Mouse (Mus musculus) lung, embryonic 14.5 days (tissue): Measurements from ENCODE around the gene 1500009C09Rik. TPM values are rescaled to one million over a fixed set of nuclear protein-coding genes. Genes with fewer than 3 reads are reported as not detected.

Experiments
- ATAC-seq: fragments of 200-750 bp; cut with Nextera tagmentation; 2 replicates; pipeline ENCODE4 v1.8.0; 2017; ENCODE audit warnings: mild to moderate bottlenecking, moderate TSS enrichment, moderate library complexity; ENCODE audit not compliant: insufficient read depth
- DNase-seq: peaks from one replicate; pipeline ENCODE4 v3.0.0-alpha.2; 2015
- H3K27ac ChIP-seq: fragments of 300-500 bp; sonication (generic); 2 replicates; pipeline ENCODE4 v1.5.1; 2014; ENCODE audit warnings: low read depth, mild to moderate bottlenecking, moderate library complexity
- H3K27me3 ChIP-seq: fragments of 300-500 bp; sonication (generic); 2 replicates; pipeline ENCODE4 v1.6.1; 2014; ENCODE audit warnings: low read length, control low read depth; ENCODE audit not compliant: insufficient read depth
- H3K36me3 ChIP-seq: fragments of 300-500 bp; sonication (generic); 2 replicates; pipeline ENCODE4 v1.6.1; 2014; ENCODE audit warnings: control low read depth; ENCODE audit not compliant: insufficient read depth
- H3K4me1 ChIP-seq: fragments of 300-500 bp; sonication (generic); 2 replicates; pipeline ENCODE4 v1.6.1; 2014; ENCODE audit warnings: antibody characterized with exemption, control low read depth; ENCODE audit not compliant: insufficient read depth
- H3K4me2 ChIP-seq: fragments of 300-500 bp; sonication (generic); 2 replicates; pipeline ENCODE4 v1.6.1; 2014; ENCODE audit warnings: mild to moderate bottlenecking
- H3K4me3 ChIP-seq: fragments of 300-500 bp; sonication (generic); 2 replicates; pipeline ENCODE4 v1.5.1; 2014; ENCODE audit warnings: low read depth, low read length
- H3K9ac ChIP-seq: fragments of 300-500 bp; sonication (generic); 2 replicates; pipeline ENCODE4 v1.6.1; 2014
- H3K9me3 ChIP-seq: fragments of 300-500 bp; sonication (generic); 2 replicates; pipeline ENCODE4 v1.6.1; 2016; ENCODE audit warnings: low read depth, low read length, control low read depth
- CTCF ChIP-seq: IDR thresholded peaks from 2 replicates; pipeline ENCODE4 v1.5.1; 2016; ENCODE audit warnings: antibody characterized with exemption, low read depth
- whole genome bisulfite sequencing: fragments of 180-500 bp; shearing (Covaris S2); extraction: QIAGEN DNeasy Blood & Tissue Kit; methylation state at CpG from one replicate; pipeline ENCODE4 v1.1.7; 2014; 5-methylcytosine and 5-hydroxymethylcytosine counted together
- polyA plus RNA-seq: library from polyadenylated mRNA; unstranded; fragments of >200 nt; fragmentation: Nextera tagmentation; extraction: Ambion mirVana; gene quantifications from 2 replicates; pipeline ENCODE4 v1.2.1, GENCODE M21; 2014

The 1500009C09Rik gene
- polyA plus RNA-seq, 1 experiment from 2014 or later, result not detected

DNA sequence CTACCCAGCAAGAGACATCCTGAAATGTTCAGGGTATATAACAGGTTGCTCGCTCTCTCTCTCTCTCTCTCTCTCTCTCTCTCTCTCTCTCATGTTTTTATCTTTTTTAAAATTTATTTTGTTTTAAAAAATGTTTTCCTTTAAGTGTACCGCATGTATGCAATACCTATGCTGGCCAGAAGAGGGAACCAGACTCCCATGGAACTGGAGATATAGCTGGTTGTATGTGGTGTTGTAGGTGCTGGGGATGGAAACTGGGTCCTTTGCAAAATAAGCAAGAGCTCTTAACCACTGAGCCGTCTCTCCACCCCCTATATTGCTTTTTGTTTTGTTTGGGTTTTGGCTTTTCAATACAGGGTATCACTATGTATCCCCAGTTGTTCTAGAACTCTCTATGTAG lies 618 bp upstream of the 1500009C09Rik start:
- no peak overlapping the region for H3K9ac ChIP-seq
- no peaks in the 10 kb centered on the region for H3K9me3 ChIP-seq
- ATAC-seq (no peak), DNase-seq (no peak)
- H3K36me3 ChIP-seq, result no peaks in the 10 kb centered on the region
- H3K4me1 ChIP-seq, result no peaks in the 10 kb centered on the region
- no peak overlapping the region for H3K4me2 ChIP-seq
- no peaks in the 10 kb centered on the region for H3K27me3 ChIP-seq
- WGBS, result 84% methylated on average over 3 of the region's 3 CpGs
- no peak overlapping the region for H3K27ac ChIP-seq
- peak; percentile 48 for TF ChIP-seq CTCF
- no peak overlapping the region for H3K4me3 ChIP-seq

DNA sequence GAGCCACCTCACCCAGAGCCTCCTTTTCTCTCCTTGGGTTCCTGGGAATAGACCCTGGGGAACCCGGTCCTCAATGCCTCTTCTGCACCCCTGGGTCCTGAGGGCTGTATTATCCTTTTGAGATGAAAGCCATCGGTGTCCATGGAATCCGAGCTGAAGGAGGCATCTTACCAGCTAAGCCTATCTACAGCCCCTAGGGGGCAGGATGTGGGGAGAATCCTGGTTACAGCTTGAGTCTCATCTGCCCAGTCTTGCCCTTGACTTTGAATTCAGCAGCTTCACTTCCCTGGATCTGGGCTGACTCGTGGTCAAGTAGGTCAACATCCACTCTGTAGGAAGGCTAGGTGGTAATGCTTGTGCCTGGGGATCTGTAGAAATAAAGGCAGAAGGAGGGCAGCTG lies 3.1 kb downstream of the 1500009C09Rik start:
- ATAC-seq, result no peak
- WGBS, result 44% methylated on average over 4 of the region's 4 CpGs

DNA sequence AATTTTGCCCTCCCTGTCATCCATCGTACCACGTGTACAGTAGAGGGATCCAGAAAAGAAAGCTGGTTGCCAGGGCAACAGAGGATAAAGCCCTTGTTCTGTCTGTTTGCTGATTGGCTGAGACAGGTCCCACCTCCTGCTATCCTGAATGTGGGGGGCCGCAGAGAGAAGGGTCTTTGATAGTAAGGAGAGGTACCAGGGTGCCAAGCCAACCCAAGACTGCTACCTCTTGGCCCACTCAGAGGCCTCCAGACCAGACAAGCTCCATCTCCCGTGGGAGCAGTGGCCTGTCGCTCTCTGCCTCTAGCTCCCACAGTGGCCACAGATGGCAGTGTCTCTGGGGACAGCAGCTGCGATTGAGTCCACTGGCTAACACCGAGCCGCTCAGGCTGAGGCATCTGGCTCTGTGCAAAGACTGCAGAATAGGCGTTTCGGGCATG lies 3.8 kb downstream of the 1500009C09Rik start:
- no peak for DNase-seq
- Histone ChIP-seq H3K27me3 (no peaks in the 10 kb centered on the region), H3K27ac (no peak overlapping the region), H3K4me3 (no peak overlapping the region), H3K4me1 (no peaks in the 10 kb centered on the region), H3K9ac (no peak overlapping the region; the same call in 1 of the 2 replicates), H3K4me2 (no peak overlapping the region), H3K9me3 (no peaks in the 10 kb centered on the region), H3K36me3 (no peaks in the 10 kb centered on the region)
- ATAC-seq, result 0 out of 2 replicates have a peak, but pooled peaks have one; percentile 11
- no peak for TF ChIP-seq CTCF
- WGBS, result 26% methylated on average over 10 of the region's 10 CpGs

More for the DNA sequence above, 3.1 kb downstream of the 1500009C09Rik start:
- H3K4me3 ChIP-seq, result no peak overlapping the region
- H3K27ac ChIP-seq, result no peak overlapping the region
- H3K27me3 ChIP-seq, result no peaks in the 10 kb centered on the region
- no peak overlapping the region for H3K9ac ChIP-seq
- TF ChIP-seq CTCF, result peak; percentile 23; the same call in 1 of the 2 replicates
- H3K9me3 ChIP-seq, result no peaks in the 10 kb centered on the region
- H3K4me1 ChIP-seq, result no peaks in the 10 kb centered on the region
- H3K36me3 ChIP-seq, result no peaks in the 10 kb centered on the region
- no peak overlapping the region for H3K4me2 ChIP-seq
- DNase-seq, result no peak

DNA sequence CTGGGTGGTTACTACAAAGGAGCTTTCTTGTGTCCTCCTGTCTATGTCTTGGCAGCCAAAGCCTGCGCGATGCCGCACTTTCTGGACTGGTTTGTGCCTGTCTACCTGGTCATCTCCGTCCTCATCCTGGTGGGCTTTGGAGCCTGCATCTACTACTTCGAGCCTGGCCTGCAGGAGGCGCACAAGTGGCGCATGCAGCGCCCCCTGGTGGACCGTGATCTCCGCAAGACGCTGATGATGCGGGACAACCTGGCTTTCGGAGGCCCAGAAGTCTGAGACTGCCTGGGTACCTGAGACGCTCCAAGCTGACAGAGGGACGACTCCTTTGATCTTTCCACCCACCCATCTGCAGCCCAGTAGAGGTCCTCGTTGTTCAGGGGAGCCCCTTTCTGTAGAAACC lies 7.3 kb downstream of the 1500009C09Rik start:
- no peaks in the 10 kb centered on the region for H3K36me3 ChIP-seq
- ATAC-seq (no peak), DNase-seq (peak; percentile 81)
- WGBS, result 8% methylated on average over 16 of the region's 16 CpGs
- no peak overlapping the region for H3K4me3 ChIP-seq
- H3K9ac ChIP-seq, result no peak overlapping the region
- no peak overlapping the region for H3K4me2 ChIP-seq
- H3K4me1 ChIP-seq, result no peaks in the 10 kb centered on the region
- no peaks in the 10 kb centered on the region for H3K9me3 ChIP-seq
- no peak overlapping the region for H3K27ac ChIP-seq
- peak; percentile 99 for TF ChIP-seq CTCF
- H3K27me3 ChIP-seq, result no peaks in the 10 kb centered on the region

DNA sequence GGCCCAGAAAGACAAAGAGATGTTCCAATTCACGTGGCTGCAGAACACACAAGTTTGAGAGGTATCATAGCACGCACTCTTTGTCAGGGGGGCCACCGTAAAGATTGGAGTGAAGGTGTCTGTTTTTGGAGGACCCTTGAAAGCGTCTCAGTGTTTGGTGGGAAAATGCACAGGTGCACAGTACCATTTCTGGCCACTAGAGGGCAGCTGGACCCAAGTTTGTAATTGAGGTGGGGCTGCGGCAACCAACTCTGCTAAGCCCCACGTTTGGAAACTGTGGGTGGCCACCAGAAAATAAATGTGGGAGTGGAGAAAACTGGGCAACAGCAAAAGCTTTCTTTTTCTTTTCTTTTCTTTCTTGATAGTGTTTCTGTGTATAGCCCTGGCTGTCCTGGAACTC lies 14.2 kb downstream of the 1500009C09Rik start:
- H3K9ac ChIP-seq, result no peak overlapping the region
- H3K9me3 ChIP-seq, result no peaks in the 10 kb centered on the region
- H3K27me3 ChIP-seq, result no peaks in the 10 kb centered on the region
- peak; percentile 83 for DNase-seq
- no peak overlapping the region for H3K27ac ChIP-seq
- TF ChIP-seq CTCF, result peak; percentile 92
- no peaks in the 10 kb centered on the region for H3K4me1 ChIP-seq
- 9% methylated on average over 6 of the region's 6 CpGs for whole genome bisulfite sequencing
- H3K4me2 ChIP-seq, result no peak overlapping the region
- no peak for ATAC-seq
- no peaks in the 10 kb centered on the region for H3K36me3 ChIP-seq
- H3K4me3 ChIP-seq, result no peak overlapping the region

DNA sequence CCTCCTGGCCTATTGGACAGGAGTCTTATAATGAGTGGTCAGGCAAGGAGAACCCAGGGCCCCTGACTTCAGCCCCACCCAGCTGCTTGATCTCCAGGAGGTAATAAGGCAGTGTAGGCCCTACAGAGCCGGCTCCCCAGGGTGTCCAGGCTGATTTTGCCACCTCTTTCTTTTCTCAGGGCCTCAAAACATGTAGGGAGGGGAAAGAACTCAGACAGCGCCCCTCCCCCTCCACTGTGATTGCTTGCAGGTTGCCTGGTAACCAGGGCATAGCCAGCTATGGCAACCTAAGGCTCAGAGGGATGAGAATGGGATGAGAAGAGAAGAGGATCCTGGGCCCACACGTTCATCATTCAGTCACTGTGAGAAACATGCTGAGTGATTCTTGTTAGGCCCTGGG lies 16.0 kb downstream of the 1500009C09Rik start:
- 17% methylated on average over 3 of the region's 3 CpGs for WGBS
- Histone ChIP-seq H3K9me3 (no peaks in the 10 kb centered on the region), H3K36me3 (no peaks in the 10 kb centered on the region), H3K27ac (no peak overlapping the region), H3K4me2 (no peak overlapping the region), H3K4me1 (no peaks in the 10 kb centered on the region), H3K9ac (no peak overlapping the region), H3K4me3 (no peak overlapping the region), H3K27me3 (no peaks in the 10 kb centered on the region)
- no peak for TF ChIP-seq CTCF
- no peak for DNase-seq
- ATAC-seq, result no peak

DNA sequence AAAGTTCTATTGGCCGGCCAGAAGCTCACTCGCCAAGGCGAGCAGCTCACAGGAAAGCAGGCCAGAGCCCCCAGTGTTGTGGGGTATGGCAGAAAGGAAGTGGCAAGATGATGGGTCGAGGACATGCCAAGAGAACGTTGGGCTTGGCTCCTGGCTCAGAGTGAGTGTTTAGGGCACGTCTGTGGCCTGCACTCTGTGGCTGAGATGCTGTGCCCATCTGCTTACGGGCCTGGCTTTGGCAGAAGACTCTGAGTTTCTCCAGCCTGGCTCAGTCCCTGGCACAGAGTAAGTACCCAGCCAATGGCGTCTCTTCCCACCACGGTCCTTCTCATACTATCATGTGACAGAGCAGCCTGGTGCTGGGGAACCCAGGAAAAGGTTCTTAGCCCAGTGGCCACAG lies 16.6 kb downstream of the 1500009C09Rik start:
- WGBS, result 85% methylated on average over 9 of the region's 9 CpGs
- ATAC-seq, result no peak
- no peak overlapping the region for H3K4me2 ChIP-seq
- no peak for TF ChIP-seq CTCF
- H3K9ac ChIP-seq, result no peak overlapping the region
- H3K4me3 ChIP-seq, result no peak overlapping the region
- no peaks in the 10 kb centered on the region for H3K9me3 ChIP-seq
- peaks cover 4% of the 10 kb centered on the region; the same call in 1 of the 2 replicates for H3K27me3 ChIP-seq
- H3K4me1 ChIP-seq, result no peaks in the 10 kb centered on the region
- no peaks in the 10 kb centered on the region for H3K36me3 ChIP-seq
- no peak for DNase-seq
- no peak overlapping the region for H3K27ac ChIP-seq

DNA sequence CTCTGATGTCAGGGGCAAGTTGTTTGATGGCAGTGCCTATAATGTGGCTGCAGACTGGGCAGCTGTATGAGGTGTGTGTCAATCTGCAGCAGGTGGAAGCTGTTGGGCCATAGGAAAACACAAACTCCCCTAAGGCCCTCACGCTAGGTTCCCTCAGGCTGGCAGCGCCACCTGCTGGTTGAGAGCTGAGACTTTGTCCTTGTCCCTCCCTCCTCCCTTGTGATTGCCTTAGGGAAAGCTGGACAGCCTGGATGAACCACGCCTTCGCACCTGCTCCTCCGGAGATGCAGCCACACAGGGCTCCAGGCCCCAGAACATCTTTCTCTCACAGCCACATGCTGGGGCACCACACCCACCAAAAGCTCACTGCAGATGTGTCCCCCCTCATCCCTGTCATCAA lies 19.0 kb downstream of the 1500009C09Rik start:
- Histone ChIP-seq H3K36me3 (no peaks in the 10 kb centered on the region), H3K4me3 (no peak overlapping the region), H3K9ac (no peak overlapping the region), H3K4me1 (0 out of 2 replicates have a peak, but pooled peaks cover 6% of the 10 kb centered on the region), H3K9me3 (no peaks in the 10 kb centered on the region), H3K4me2 (no peak overlapping the region), H3K27me3 (peaks cover 23% of the 10 kb centered on the region), H3K27ac (no peak overlapping the region)
- 1% methylated on average over 5 of the region's 5 CpGs for WGBS
- TF ChIP-seq CTCF, result peak; percentile 92
- DNase-seq (peak; percentile 86), ATAC-seq (no peak)
